Mouse (Mus musculus): ENCODE data around the gene Cmpk2. TPM values are rescaled to one million over a fixed set of nuclear protein-coding genes. Genes with fewer than 3 reads are reported as not detected.

Gene Cmpk2
- polyA plus RNA-seq, 1 experiment from 2014 or later: 6.4 TPM

DNA sequence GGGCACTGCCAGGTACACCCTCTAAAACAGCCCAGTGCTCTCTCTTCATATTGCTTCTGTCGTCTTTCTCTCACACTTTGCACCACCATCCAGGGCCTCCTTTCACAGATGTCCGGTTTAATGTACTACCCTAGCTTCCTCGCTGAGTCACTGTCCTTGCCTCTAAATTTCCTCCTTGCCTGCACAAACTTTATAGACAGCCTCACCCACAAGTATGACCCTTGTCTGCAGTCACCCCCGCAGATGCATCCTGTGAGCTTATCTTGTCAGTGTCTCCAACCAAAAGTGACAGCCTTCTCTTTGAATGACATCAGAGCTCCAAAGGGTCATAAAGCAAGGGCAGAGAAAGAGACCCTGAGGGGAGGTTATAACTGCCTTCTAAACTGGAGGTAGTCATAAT is 16.1 kb upstream of the Cmpk2 start:
- Histone ChIP-seq H3K9me3 (replicated peaks) (no peaks in the 10 kb centered on the region), H3K4me2 (no peak overlapping the region), H3K36me3 (no peaks in the 10 kb centered on the region), H3K27ac (ENCODE audit: poor library complexity, severe bottlenecking) (no peak overlapping the region), H3K4me3 (no peak overlapping the region), H3K27me3 (replicated peaks) (no peaks in the 10 kb centered on the region), H3K4me1 (replicated peaks) (peaks cover 9% of the 10 kb centered on the region), H3K9ac (no peak overlapping the region)
- ATAC-seq (ENCODE audit: insufficient number of reproducible peaks, low FRiP score): no peak
- WGBS: 49% methylated on average over 4 of the region's 4 CpGs

DNA sequence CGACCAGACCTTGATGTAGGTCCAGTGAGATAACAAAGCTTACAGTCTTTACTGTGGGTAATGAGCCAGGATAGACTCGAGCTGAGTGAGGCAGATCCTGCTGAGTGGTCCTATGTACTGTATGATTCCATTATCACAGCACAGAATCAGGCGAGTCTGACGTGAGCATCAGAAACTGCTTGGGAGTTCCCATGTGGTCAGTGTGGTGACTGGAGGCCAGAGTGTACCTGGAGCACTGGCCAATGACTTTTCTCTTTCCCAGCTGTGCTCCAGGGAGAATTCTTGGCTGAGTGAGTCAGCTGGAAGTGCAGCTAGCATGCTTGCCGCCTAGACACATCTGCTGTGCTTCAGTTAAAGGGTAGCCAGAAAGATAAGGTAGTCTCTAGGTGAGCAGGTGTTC is 14.3 kb upstream of the Cmpk2 start:
- Histone ChIP-seq H3K27ac (ENCODE audit: poor library complexity, severe bottlenecking) (no peak overlapping the region), H3K4me1 (replicated peaks) (peaks cover 9% of the 10 kb centered on the region), H3K9ac (no peak overlapping the region), H3K9me3 (replicated peaks) (no peaks in the 10 kb centered on the region), H3K36me3 (no peaks in the 10 kb centered on the region), H3K4me2 (no peak overlapping the region), H3K27me3 (replicated peaks) (no peaks in the 10 kb centered on the region), H3K4me3 (no peak overlapping the region)
- 40% methylated on average over 5 of the region's 5 CpGs for WGBS
- ATAC-seq (ENCODE audit: insufficient number of reproducible peaks, low FRiP score): no peak

- peak; percentile 65; the same call in 1 of the 2 replicates for ATAC-seq (ENCODE audit: insufficient number of reproducible peaks, low FRiP score)
- H3K4me3 ChIP-seq: no peak within 1 kb of the TSS
- H3K4me1 ChIP-seq (replicated peaks): peaks cover 9% of the 10 kb centered on the region
- H3K36me3 ChIP-seq: no peaks in the 10 kb centered on the region
- 51% methylated on average over 13 of the region's 13 CpGs for WGBS
- H3K27me3 ChIP-seq (replicated peaks): no peaks in the 10 kb centered on the region
- no peak within 1 kb of the TSS for H3K9ac ChIP-seq
- H3K27ac ChIP-seq (ENCODE audit: poor library complexity, severe bottlenecking): peak within 1 kb of the TSS; percentile 16; the same call in 1 of the 2 replicates
- no peaks in the 10 kb centered on the region for H3K9me3 ChIP-seq (replicated peaks)
- peak within 1 kb of the TSS; percentile 51 for H3K4me2 ChIP-seq
Measured at GRCm38 (mm10) chr12:26456028-26456698, 12.8 kb upstream of the Cmpk2 start, which contains the start of gene Rsad2. Rsad2 (minus strand) TSS chr12:26456452.

- no peak for ATAC-seq (ENCODE audit: insufficient number of reproducible peaks, low FRiP score)
- Histone ChIP-seq H3K27ac (ENCODE audit: poor library complexity, severe bottlenecking) (no peak overlapping the region), H3K27me3 (replicated peaks) (no peaks in the 10 kb centered on the region), H3K4me2 (no peak overlapping the region), H3K36me3 (no peaks in the 10 kb centered on the region), H3K4me3 (no peak overlapping the region), H3K9ac (no peak overlapping the region), H3K4me1 (replicated peaks) (peaks cover 9% of the 10 kb centered on the region), H3K9me3 (replicated peaks) (no peaks in the 10 kb centered on the region)
- 42% methylated on average over 2 of the region's 2 CpGs for WGBS
Measured at GRCm38 (mm10) chr12:26460091-26460490, 8.9 kb upstream of the Cmpk2 start.

- no peak overlapping the region for H3K4me2 ChIP-seq
- H3K27ac ChIP-seq (ENCODE audit: poor library complexity, severe bottlenecking): no peak overlapping the region
- no peaks in the 10 kb centered on the region for H3K36me3 ChIP-seq
- H3K27me3 ChIP-seq (replicated peaks): no peaks in the 10 kb centered on the region
- H3K4me1 ChIP-seq (replicated peaks): peaks cover 9% of the 10 kb centered on the region; the same call in 1 of the 2 replicates
- 75% methylated on average over 5 of the region's 5 CpGs for WGBS
- no peaks in the 10 kb centered on the region for H3K9me3 ChIP-seq (replicated peaks)
- no peak overlapping the region for H3K4me3 ChIP-seq
- no peak overlapping the region for H3K9ac ChIP-seq
- no peak for ATAC-seq (ENCODE audit: insufficient number of reproducible peaks, low FRiP score)
Measured at GRCm38 (mm10) chr12:26465600-26465999, 3.4 kb upstream of the Cmpk2 start.

DNA sequence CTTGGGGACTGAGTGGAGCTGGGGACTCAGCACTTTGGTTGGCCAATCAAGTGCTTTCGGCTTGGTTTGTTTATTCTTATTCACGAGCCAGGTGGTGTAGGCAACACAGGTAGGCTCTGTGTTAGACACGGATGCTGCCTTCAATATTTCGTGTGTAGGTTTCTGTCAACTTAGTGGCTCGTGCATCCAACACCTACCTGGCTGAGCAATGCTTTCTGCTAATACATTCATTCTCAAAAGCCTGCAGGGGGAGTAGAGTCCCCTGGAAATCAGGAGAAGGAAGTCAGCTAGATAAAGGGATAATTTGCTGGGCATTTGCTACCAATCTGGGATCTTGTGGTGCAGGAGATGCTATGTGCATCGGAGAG is 1.0 kb downstream of the Cmpk2 start:
- Histone ChIP-seq H3K9me3 (replicated peaks) (no peaks in the 10 kb centered on the region), H3K9ac (peak overlapping the region; percentile 85), H3K4me2 (peak overlapping the region; percentile 98), H3K4me1 (replicated peaks) (peaks cover 9% of the 10 kb centered on the region; the same call in 1 of the 2 replicates), H3K27me3 (replicated peaks) (0 out of 2 replicates have a peak, but pooled peaks cover 5% of the 10 kb centered on the region), H3K27ac (ENCODE audit: poor library complexity, severe bottlenecking) (peak overlapping the region; percentile 1; the same call in 1 of the 2 replicates), H3K36me3 (no peaks in the 10 kb centered on the region), H3K4me3 (peak overlapping the region; percentile 78)
- no peak for ATAC-seq (ENCODE audit: insufficient number of reproducible peaks, low FRiP score)
- WGBS: 34% methylated on average over 6 of the region's 6 CpGs

DNA sequence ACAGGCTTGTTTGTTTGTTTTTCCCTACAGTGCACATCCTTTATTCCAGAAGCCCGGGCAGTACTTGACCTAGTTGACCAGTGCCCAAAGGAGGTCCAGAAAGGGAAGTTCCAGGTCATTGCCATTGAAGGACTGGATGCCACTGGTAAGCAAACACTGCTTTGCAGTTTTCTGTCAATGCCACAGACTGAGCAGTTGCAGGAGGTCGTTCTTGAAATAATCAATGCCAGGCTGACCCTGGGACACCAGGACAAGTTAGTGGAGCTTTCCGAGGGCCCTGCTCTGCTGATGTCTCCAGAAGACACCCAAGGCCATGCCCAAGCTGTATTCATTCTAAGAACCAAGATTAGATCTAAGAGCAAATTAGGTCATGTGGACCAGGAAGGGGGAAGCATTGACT is 2.4 kb downstream of the Cmpk2 start:
- no peaks in the 10 kb centered on the region for H3K36me3 ChIP-seq
- no peak overlapping the region for H3K27ac ChIP-seq (ENCODE audit: poor library complexity, severe bottlenecking)
- peak overlapping the region; percentile 22; the same call in 1 of the 2 replicates for H3K4me3 ChIP-seq
- H3K4me2 ChIP-seq: peak overlapping the region; percentile 18; the same call in 1 of the 2 replicates
- 64% methylated on average over 3 of the region's 3 CpGs for WGBS
- H3K9me3 ChIP-seq (replicated peaks): no peaks in the 10 kb centered on the region
- ATAC-seq (ENCODE audit: insufficient number of reproducible peaks, low FRiP score): no peak
- H3K27me3 ChIP-seq (replicated peaks): 0 out of 2 replicates have a peak, but pooled peaks cover 5% of the 10 kb centered on the region
- H3K4me1 ChIP-seq (replicated peaks): peaks cover 9% of the 10 kb centered on the region; the same call in 1 of the 2 replicates
- H3K9ac ChIP-seq: no peak overlapping the region

GRCm38 (mm10) chr12:26472770-26473481 is 3.9 kb downstream of the Cmpk2 start:
- 59% methylated on average over 3 of the region's 3 CpGs for WGBS
- Histone ChIP-seq H3K4me1 (replicated peaks) (peaks cover 9% of the 10 kb centered on the region; the same call in 1 of the 2 replicates), H3K9me3 (replicated peaks) (no peaks in the 10 kb centered on the region), H3K9ac (no peak overlapping the region), H3K4me2 (peak overlapping the region; percentile 12; the same call in 1 of the 2 replicates), H3K4me3 (no peak overlapping the region), H3K27me3 (replicated peaks) (0 out of 2 replicates have a peak, but pooled peaks cover 5% of the 10 kb centered on the region), H3K36me3 (no peaks in the 10 kb centered on the region), H3K27ac (ENCODE audit: poor library complexity, severe bottlenecking) (peak overlapping the region; percentile 48)
- peak; percentile 85 for ATAC-seq (ENCODE audit: insufficient number of reproducible peaks, low FRiP score)

DNA sequence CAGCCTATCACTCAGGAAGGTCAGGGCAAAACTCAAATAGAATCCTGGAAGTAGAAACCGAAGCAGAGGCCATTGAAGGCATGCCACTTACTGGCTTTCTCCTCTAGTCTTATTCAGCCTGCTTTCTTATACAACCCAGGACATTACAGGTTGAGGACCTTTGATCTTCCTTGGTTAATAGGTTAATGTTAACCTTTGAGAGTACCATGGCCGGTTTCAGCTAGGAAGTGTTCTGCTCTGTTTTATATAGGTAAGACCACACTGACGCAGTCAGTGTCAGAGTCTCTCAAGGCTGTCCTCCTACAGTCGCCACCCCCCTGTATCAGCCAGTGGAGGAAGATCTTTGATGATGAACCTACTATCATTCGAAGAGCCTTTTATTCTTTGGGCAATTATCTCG is 4.7 kb downstream of the Cmpk2 start:
- Histone ChIP-seq H3K27me3 (replicated peaks) (0 out of 2 replicates have a peak, but pooled peaks cover 5% of the 10 kb centered on the region), H3K4me2 (0 out of 2 replicates have a peak overlapping the region, but pooled peaks have one; percentile 12), H3K4me3 (no peak overlapping the region), H3K9ac (no peak overlapping the region), H3K4me1 (replicated peaks) (peaks cover 6% of the 10 kb centered on the region; the same call in 1 of the 2 replicates), H3K9me3 (replicated peaks) (no peaks in the 10 kb centered on the region), H3K27ac (ENCODE audit: poor library complexity, severe bottlenecking) (peak overlapping the region; percentile 48; the same call in 1 of the 2 replicates), H3K36me3 (no peaks in the 10 kb centered on the region)
- 82% methylated on average over 6 of the region's 6 CpGs for WGBS
- ATAC-seq (ENCODE audit: insufficient number of reproducible peaks, low FRiP score): no peak

DNA sequence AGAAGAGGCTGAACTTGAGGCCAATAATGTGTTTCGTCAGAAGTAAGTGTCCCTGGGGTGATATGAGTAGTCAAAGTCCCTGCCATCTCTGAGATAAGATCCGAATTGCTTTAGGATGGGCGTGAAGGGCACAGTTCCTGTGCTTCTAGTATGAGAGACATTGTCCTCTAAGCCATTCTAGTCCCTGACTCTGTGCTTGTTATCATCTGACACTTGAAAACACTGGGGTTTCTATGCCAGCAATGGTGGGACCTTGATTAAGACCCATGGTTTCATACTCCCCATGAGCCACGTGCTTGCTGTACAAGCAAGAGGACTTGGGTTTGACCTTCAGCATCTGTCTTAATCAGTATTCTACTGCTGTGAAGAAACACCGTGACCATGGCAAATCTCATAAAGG is 8.2 kb downstream of the Cmpk2 start:
- Histone ChIP-seq H3K27ac (ENCODE audit: poor library complexity, severe bottlenecking) (no peak overlapping the region), H3K9me3 (replicated peaks) (no peaks in the 10 kb centered on the region), H3K9ac (no peak overlapping the region), H3K4me1 (replicated peaks) (no peaks in the 10 kb centered on the region), H3K4me2 (no peak overlapping the region), H3K27me3 (replicated peaks) (no peaks in the 10 kb centered on the region), H3K4me3 (no peak overlapping the region), H3K36me3 (no peaks in the 10 kb centered on the region)
- ATAC-seq (ENCODE audit: insufficient number of reproducible peaks, low FRiP score): no peak
- 69% methylated on average over 5 of the region's 5 CpGs for WGBS

Measured in heart, embryonic 12.5 days (tissue).